Mouse (Mus musculus) heart, adult 2 months (tissue): ENCODE measurements around the gene Wwox.

Source experiments
- CTCF ChIP-seq: fragments of 200-600 bp; IDR thresholded peaks from 2 replicates; pipeline ENCODE4 v1.8.1; 2022; ENCODE audit warnings: antibody characterized with exemption, mild to moderate bottlenecking, moderate library complexity
- EP300 ChIP-seq: fragments of 200-500 bp; IDR thresholded peaks from 2 replicates; pipeline ENCODE4 v1.6.1; 2011; ENCODE audit warnings: low read depth, low read length, control low read depth; ENCODE audit not compliant: insufficient read depth

DNA sequence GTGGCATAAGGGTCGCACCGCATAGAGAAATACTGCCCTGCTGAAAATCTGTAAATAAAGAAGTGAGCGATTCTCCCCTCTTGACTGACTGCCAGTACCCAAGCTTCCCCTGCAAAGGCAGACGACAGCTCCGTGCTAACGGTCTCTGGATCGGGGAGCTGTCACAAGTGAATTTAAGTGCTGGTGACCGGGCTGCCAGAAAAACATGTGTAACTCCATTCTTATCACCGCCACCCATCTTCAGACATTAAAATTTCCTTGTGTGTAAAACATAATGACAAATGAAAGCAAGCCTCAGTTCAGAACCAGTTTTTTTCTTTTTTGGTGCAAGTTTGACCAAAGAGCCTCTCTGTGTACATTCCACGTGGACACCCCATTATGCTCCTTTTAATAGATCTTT is 242.7 kb downstream of the Wwox start:
- TF ChIP-seq CTCF (no peak), EP300 (no peak)
